Mouse (Mus musculus) stomach, embryonic 16.5 days (tissue): Measurements from ENCODE around the gene Zfp592. TPM values are rescaled to one million over a fixed set of nuclear protein-coding genes. Genes with fewer than 3 reads are reported as not detected.
A peak's percentile ranks its signal among the peaks of the same experiment; 100 is the strongest.

Experiments
- ATAC-seq: fragments of 200-750 bp; cut with Nextera tagmentation; 2 replicates; pipeline ENCODE4 v1.8.0; 2017; ENCODE audit warnings: moderate number of reproducible peaks, moderate TSS enrichment; ENCODE audit not compliant: insufficient read depth, low FRiP score
- H3K27ac ChIP-seq: fragments of 300-500 bp; sonication (generic); 2 replicates; pipeline ENCODE4 v1.5.1; 2014; ENCODE audit warnings: low read length
- H3K27me3 ChIP-seq: fragments of 300-500 bp; sonication (generic); 2 replicates; pipeline ENCODE4 v1.6.1; 2014; ENCODE audit warnings: low read length, control low read depth, mixed read lengths; ENCODE audit not compliant: control insufficient read depth, insufficient read depth
- H3K36me3 ChIP-seq: fragments of 300-500 bp; sonication (generic); 2 replicates; pipeline ENCODE4 v1.6.1; 2014; ENCODE audit warnings: low read length; ENCODE audit not compliant: control insufficient read depth, insufficient read depth
- H3K4me1 ChIP-seq: fragments of 300-500 bp; sonication (generic); 2 replicates; pipeline ENCODE4 v1.6.1; 2014; ENCODE audit warnings: low read length, control low read depth, mixed read lengths; ENCODE audit not compliant: control insufficient read depth, insufficient read depth
- H3K4me2 ChIP-seq: fragments of 300-500 bp; sonication (generic); 2 replicates; pipeline ENCODE4 v1.6.1; 2014; ENCODE audit warnings: low read depth, low read length, mixed read lengths
- H3K4me3 ChIP-seq: fragments of 300-500 bp; sonication (generic); replicated peaks from 2 replicates; pipeline ENCODE4 v1.5.1; 2014; ENCODE audit warnings: mild to moderate bottlenecking, low read length
- H3K9ac ChIP-seq: fragments of 300-500 bp; sonication (generic); 2 replicates; pipeline ENCODE4 v1.6.1; 2014; ENCODE audit warnings: low read length
- H3K9me3 ChIP-seq: fragments of 300-500 bp; sonication (generic); replicated peaks from 2 replicates; pipeline ENCODE4 v1.6.1; 2016; ENCODE audit warnings: low read length, control low read depth; ENCODE audit not compliant: control insufficient read depth
- WGBS: fragments of 180-500 bp; shearing (Covaris S2); extraction: QIAGEN DNeasy Blood & Tissue Kit; methylation state at CpG from one replicate; pipeline ENCODE4 v1.1.7; 2014; 5-methylcytosine and 5-hydroxymethylcytosine counted together
- polyA plus RNA-seq: library from polyadenylated mRNA; unstranded; fragments of >200 nt; fragmentation: Nextera tagmentation; extraction: Ambion mirVana; gene quantifications from 2 replicates; pipeline ENCODE4 v1.2.1, GENCODE M21; 2015

Zfp592 gene
- polyA plus RNA-seq, 1 experiment from 2014 or later, result 11.5 TPM

DNA sequence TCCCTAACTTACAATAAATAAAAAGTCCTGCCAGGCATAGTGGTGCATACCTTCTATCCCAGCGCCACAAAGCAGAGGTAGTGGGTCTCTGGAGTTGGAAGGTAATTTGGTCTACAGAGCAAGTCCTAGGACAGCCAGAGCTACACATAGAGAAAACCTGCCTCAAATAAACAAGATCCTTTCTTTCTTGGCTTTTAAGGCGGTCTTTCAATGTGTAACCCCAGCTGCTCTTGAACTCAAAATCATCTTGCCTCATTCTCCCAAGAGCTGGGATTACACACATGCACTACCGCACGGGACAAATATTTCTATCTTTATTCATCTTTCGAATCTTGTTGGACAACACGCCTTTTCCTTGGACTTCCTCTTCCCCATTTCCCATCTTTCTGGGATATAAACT lies 1.4 kb upstream of the Zfp592 start:
- no peaks in the 10 kb centered on the region for H3K9me3 ChIP-seq
- peak overlapping the region; percentile 100 for H3K9ac ChIP-seq
- no peak for ATAC-seq
- peak overlapping the region; percentile 96 for H3K27ac ChIP-seq
- WGBS, result 48% methylated on average over 6 of the region's 6 CpGs
- no peaks in the 10 kb centered on the region for H3K36me3 ChIP-seq
- peak overlapping the region; percentile 95 for H3K4me2 ChIP-seq
- peak overlapping the region; percentile 98 for H3K4me3 ChIP-seq
- peaks cover 22% of the 10 kb centered on the region for H3K4me1 ChIP-seq
- H3K27me3 ChIP-seq, result no peaks in the 10 kb centered on the region

DNA sequence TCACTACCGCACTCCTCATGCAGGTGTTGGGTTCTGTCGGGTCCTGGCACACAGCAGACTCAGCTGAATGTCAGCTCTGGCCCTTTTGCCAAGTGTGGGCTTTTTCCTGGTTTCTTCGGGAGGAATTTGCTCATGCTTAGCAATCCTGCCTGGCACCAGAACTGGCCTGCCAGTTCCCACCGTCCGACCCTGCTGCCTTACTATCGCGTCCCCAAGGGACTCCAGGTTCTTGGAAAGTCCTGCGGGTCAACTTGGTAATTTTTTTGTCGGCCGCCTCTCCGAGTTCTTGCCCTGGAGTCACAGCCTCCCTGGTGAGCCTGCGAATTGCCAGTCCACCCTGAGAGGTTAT lies 876 bp upstream of the Zfp592 start:
- WGBS, result 2% methylated on average over 12 of the region's 12 CpGs
- peak overlapping the region; percentile 98 for H3K4me3 ChIP-seq
- H3K4me1 ChIP-seq, result peaks cover 27% of the 10 kb centered on the region
- H3K9me3 ChIP-seq, result no peaks in the 10 kb centered on the region
- peak overlapping the region; percentile 96 for H3K27ac ChIP-seq
- peak overlapping the region; percentile 95 for H3K4me2 ChIP-seq
- ATAC-seq, result no peak
- H3K27me3 ChIP-seq, result no peaks in the 10 kb centered on the region
- H3K9ac ChIP-seq, result peak overlapping the region; percentile 100
- no peaks in the 10 kb centered on the region for H3K36me3 ChIP-seq

DNA sequence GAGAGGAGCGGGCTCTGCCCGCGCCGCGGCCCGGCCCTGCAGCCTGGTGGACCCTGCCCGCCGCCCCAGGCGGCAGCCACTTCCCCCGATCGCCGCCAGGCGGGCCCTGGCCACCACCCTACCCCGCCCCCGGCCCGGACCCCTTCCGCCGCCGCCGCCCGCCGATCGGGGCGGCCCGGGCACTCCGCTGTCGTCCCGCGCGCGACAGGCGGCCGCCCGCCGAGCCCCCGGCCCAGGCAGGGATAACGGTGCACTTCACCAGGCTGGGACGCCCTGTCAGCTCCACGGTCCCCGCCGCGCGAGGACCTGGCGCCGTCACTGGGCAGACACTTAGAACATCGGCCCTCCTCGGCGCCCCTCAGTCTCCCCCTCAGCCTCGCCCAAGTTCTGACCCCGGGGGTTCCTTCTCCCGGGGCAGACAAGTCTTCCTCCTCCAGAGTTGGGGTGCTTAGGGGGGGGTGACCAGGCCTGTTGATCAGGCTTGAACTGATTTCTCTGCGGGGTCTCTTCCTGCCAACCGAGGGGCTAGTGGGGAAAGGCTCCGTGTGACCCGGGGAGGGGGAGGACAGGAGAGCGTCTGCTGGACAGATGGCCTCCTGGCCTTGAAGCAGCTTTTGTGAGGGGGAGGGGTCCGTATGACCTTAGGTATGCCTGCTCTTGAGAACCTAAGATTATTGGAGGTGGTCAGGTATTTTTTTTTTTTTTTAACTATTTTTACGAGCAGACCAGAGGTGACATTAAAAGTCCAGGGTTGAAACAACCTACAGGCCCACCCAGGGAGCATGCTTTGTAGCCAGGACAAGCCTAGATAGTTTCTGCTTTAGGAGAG lies 567 bp downstream of the Zfp592 start:
- H3K4me2 ChIP-seq, result peak overlapping the region; percentile 93
- no peaks in the 10 kb centered on the region for H3K27me3 ChIP-seq
- H3K4me3 ChIP-seq, result peak overlapping the region; percentile 98
- H3K27ac ChIP-seq, result peak overlapping the region; percentile 96
- H3K9me3 ChIP-seq, result no peaks in the 10 kb centered on the region
- WGBS, result 2% methylated on average over 44 of the region's 58 CpGs
- H3K9ac ChIP-seq, result peak overlapping the region; percentile 100
- peak; percentile 83 for ATAC-seq
- no peaks in the 10 kb centered on the region for H3K36me3 ChIP-seq
- H3K4me1 ChIP-seq, result peaks cover 24% of the 10 kb centered on the region

DNA sequence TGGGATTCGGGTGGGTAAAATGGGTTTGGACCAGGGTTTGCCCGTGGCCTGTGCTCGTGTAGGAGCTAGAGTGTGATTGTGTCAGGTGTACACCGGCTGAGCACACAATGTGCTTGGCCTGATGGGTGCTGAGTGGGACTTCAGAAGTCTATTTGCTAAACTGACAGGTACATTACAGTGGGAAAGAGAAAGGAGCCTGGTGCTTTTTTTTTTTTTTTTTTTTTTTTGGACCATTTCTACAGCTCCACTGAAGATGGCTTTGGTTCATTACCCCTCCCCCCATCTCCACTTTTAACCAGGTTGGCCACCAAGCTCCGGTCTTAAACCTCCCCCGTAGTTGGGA lies 1.2 kb downstream of the Zfp592 start:
- Histone ChIP-seq H3K9me3 (no peaks in the 10 kb centered on the region), H3K27ac (no peak overlapping the region), H3K4me3 (peak overlapping the region; percentile 98), H3K27me3 (no peaks in the 10 kb centered on the region), H3K4me2 (peak overlapping the region; percentile 93), H3K4me1 (peaks cover 24% of the 10 kb centered on the region), H3K9ac (peak overlapping the region; percentile 100), H3K36me3 (no peaks in the 10 kb centered on the region)
- 34% methylated on average over 6 of the region's 6 CpGs for WGBS
- no peak for ATAC-seq

DNA sequence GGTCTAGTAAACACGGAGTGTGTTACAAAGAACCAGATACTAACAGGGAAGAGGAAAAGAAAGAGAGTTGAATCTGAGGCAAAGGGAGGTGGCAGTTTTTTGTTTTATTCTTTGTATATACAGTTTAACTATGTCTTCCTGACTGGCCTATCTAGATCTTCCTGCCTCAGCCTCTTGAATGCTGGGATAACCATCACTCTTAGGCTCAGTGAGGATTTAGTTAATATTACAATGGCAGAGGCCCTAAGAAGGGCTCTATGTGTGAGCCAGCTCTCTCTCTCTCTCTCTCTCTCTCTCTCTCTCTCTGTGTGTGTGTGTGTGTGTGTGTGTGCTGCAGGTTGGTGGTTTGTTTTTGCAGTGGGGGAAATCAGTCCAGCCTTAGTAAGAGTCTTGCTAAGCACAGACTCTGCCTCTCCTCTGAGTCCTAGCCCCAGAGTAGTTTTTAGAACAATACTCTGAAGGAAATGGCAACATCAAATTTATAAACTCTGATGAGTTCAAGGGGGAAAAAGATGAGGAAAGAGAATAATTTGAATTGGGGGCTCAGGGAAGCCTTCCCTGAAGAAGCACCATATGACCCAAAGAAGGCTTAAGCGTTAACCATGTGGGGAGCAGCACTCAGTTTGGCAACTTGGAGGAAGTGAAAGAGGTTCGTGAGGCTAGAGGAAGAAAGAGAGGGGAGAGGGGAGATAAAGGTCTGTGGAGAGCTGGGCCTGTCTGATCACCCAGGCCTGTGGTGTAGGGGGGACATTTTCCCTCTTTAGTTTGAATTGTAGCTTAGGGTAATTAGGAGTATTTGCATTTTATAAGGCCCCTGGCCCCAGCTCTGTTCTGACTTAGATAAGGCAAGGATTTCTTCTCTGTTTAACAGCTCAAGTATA lies 2.0 kb downstream of the Zfp592 start:
- WGBS, result 56% methylated on average over 3 of the region's 3 CpGs
- Histone ChIP-seq H3K4me1 (peaks cover 24% of the 10 kb centered on the region), H3K27ac (no peak overlapping the region), H3K36me3 (no peaks in the 10 kb centered on the region), H3K9me3 (no peaks in the 10 kb centered on the region), H3K9ac (no peak overlapping the region), H3K4me3 (peak overlapping the region; percentile 98; the same call in 1 of the 2 replicates), H3K27me3 (no peaks in the 10 kb centered on the region), H3K4me2 (peak overlapping the region; percentile 93)
- no peak for ATAC-seq

DNA sequence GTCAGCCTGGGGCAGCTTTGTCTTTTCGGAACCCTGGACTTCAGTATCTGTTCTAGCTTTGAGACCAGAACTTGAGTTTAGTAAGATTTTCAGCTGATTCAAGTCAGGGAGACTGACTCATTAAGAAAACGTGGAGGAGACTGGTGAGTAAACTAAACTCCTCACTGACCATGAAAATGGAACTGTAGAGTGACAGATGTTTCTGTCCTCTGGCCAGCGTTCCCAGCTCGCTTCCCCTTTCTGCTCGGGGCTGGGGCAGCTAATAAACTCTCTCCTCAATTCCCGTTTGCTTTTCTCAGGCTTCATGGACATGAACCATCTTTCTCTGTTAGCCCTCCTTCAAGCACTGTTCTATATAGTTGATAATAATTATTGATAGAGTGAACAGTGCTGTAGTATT lies 4.3 kb downstream of the Zfp592 start:
- Histone ChIP-seq H3K9me3 (no peaks in the 10 kb centered on the region), H3K36me3 (no peaks in the 10 kb centered on the region), H3K4me3 (no peak overlapping the region), H3K27me3 (no peaks in the 10 kb centered on the region), H3K4me2 (no peak overlapping the region), H3K27ac (no peak overlapping the region), H3K9ac (no peak overlapping the region), H3K4me1 (peaks cover 14% of the 10 kb centered on the region)
- no peak for ATAC-seq
- 49% methylated on average over 6 of the region's 6 CpGs for WGBS

DNA sequence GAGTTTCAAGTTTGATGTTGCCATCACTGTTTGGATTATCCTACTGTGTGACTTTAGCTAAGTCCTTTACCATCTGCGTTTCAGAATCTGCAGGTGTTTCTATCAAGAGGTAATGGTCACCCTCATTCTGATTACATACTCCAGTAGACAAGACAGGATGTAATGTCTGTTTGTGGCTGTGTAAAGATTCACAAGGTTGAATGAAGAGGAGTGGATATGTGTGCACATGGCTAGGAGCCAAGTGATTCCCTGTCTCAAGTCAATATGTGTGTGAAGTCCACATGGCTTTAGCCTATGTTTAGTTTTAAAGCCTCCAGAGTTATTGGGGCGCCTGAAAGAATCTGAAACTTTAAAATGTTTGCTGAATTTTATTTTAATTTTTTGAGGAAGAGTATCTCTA lies 6.1 kb downstream of the Zfp592 start:
- no peak overlapping the region for H3K4me2 ChIP-seq
- no peak overlapping the region for H3K4me3 ChIP-seq
- H3K27me3 ChIP-seq, result no peaks in the 10 kb centered on the region
- H3K9ac ChIP-seq, result no peak overlapping the region
- H3K36me3 ChIP-seq, result no peaks in the 10 kb centered on the region
- H3K4me1 ChIP-seq, result peaks cover 12% of the 10 kb centered on the region
- ATAC-seq, result no peak
- WGBS, result 85% methylated on average over 2 of the region's 2 CpGs
- no peaks in the 10 kb centered on the region for H3K9me3 ChIP-seq
- no peak overlapping the region for H3K27ac ChIP-seq

DNA sequence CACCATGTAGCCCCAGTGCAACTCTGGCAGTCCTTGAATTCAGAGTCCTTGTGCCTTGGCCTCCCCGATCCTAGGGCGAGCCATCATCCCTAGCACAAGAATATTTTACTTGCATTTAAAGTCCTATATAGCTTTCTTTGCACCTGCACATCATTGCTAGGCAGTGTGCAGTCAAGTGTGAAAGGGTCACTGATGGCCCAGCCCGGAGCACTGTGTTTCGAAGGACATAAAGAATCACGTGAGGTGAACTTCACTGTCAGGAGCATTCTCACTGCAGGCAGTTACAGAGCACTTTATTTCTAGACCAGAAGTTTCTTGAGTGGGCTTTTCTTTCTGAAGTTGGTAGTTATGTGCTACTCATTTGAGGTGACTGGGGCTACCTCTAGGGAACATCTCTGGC lies 8.4 kb downstream of the Zfp592 start:
- WGBS, result 84% methylated on average over 5 of the region's 5 CpGs
- H3K4me2 ChIP-seq, result no peak overlapping the region

DNA sequence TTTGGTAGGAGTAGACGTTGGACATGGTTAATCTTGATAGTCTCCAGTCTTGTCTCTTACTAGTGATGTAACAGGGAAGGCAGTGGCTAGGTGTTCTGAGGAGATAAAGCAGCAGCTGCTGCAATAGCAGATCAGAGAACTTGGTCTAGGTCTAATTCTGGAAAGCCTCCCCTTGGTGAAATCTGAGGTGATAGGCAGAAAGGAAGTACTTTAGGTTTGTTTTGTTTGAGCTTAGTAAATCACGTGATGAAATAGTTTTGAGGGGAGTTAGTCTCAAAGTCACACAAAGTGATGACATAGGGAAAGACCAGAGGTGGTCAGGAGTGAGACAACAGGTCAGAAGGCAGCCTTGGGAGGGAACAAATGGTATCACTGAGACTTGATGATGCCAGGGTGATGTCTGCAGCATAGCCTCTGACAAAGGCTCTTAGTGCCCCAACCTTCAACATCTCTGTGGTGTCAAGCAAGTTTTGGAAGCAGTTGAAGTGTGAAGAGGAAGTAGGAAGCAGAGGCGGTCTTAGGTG lies 11.1 kb downstream of the Zfp592 start:
- 57% methylated on average over 3 of the region's 3 CpGs for WGBS
- Histone ChIP-seq H3K36me3 (no peaks in the 10 kb centered on the region), H3K4me1 (no peaks in the 10 kb centered on the region; the same call in 1 of the 2 replicates), H3K27me3 (no peaks in the 10 kb centered on the region), H3K4me2 (no peak overlapping the region), H3K9ac (no peak overlapping the region), H3K27ac (no peak overlapping the region), H3K9me3 (no peaks in the 10 kb centered on the region), H3K4me3 (no peak overlapping the region)
- no peak for ATAC-seq

More for the DNA sequence above, 8.4 kb downstream of the Zfp592 start:
- Histone ChIP-seq H3K27ac (no peak overlapping the region), H3K4me1 (peaks cover 5% of the 10 kb centered on the region; the same call in 1 of the 2 replicates), H3K27me3 (no peaks in the 10 kb centered on the region), H3K4me3 (no peak overlapping the region), H3K36me3 (no peaks in the 10 kb centered on the region), H3K9ac (no peak overlapping the region), H3K9me3 (no peaks in the 10 kb centered on the region)
- ATAC-seq, result no peak
